Mouse (Mus musculus) hindbrain, postnatal 0 days (tissue): ENCODE measurements at regions not wholly inside any gene's neighbourhood (a gene's known extent, or its start where the extent isn't known, plus 50 kb on each side); places are given as distances from the start of the nearest gene placed in this dataset.
A peak's percentile ranks its signal among the peaks of the same experiment; 100 is the strongest.

Experiments
- ATAC-seq: fragments of 200-750 bp; cut with Nextera tagmentation; 2 replicates; pipeline ENCODE4 v1.8.0; 2017; ENCODE audit warnings: mild to moderate bottlenecking, moderate TSS enrichment, moderate library complexity
- DNase-seq: peaks from one replicate; pipeline ENCODE4 v3.0.0-alpha.2; 2015; ENCODE audit warnings: low spot score
- H3K27ac ChIP-seq: fragments of 300-500 bp; sonication (generic); 2 replicates; pipeline ENCODE4 v1.5.1; 2014; ENCODE audit warnings: mild to moderate bottlenecking
- H3K27me3 ChIP-seq: fragments of 300-500 bp; sonication (generic); 2 replicates; pipeline ENCODE4 v1.6.1; 2014; ENCODE audit warnings: low read length, mixed read lengths; ENCODE audit not compliant: insufficient read depth
- H3K36me3 ChIP-seq: fragments of 300-500 bp; sonication (generic); 2 replicates; pipeline ENCODE4 v1.6.1; 2014; ENCODE audit warnings: low read length, mixed read lengths; ENCODE audit not compliant: insufficient read depth
- H3K4me1 ChIP-seq: fragments of 300-500 bp; sonication (generic); 2 replicates; pipeline ENCODE4 v1.6.1; 2014; ENCODE audit warnings: antibody characterized with exemption, low read length, mixed read lengths; ENCODE audit not compliant: insufficient read depth
- H3K4me2 ChIP-seq: fragments of 300-500 bp; sonication (generic); 2 replicates; pipeline ENCODE4 v1.6.1; 2014; ENCODE audit warnings: low read depth, mild to moderate bottlenecking, low read length, moderate library complexity, mixed read lengths
- H3K4me3 ChIP-seq: fragments of 300-500 bp; sonication (generic); 2 replicates; pipeline ENCODE4 v1.5.1; 2014; ENCODE audit warnings: low read length
- H3K9ac ChIP-seq: fragments of 300-500 bp; sonication (generic); replicated peaks from 2 replicates; pipeline ENCODE4 v1.6.1; 2014; ENCODE audit warnings: mild to moderate bottlenecking, low read length, moderate library complexity, mixed read lengths
- H3K9me3 ChIP-seq: fragments of 300-500 bp; sonication (generic); 2 replicates; pipeline ENCODE4 v1.6.1; 2016; ENCODE audit warnings: low read length, mixed read lengths
- CTCF ChIP-seq: IDR thresholded peaks from 2 replicates; pipeline ENCODE4 v1.5.1; 2016; ENCODE audit warnings: antibody characterized with exemption, control low read depth, low read depth
- WGBS: fragments of 180-500 bp; shearing (Covaris S2); extraction: QIAGEN DNeasy Blood & Tissue Kit; methylation state at CpG from one replicate; pipeline ENCODE4 v1.1.7; 2014; 5-methylcytosine and 5-hydroxymethylcytosine counted together

GRCm38 (mm10) chr6:98101023-98101422 lies 241.5 kb downstream of the Gm765 start:
- H3K4me3 ChIP-seq, result no peak overlapping the region
- H3K9me3 ChIP-seq, result no peaks in the 10 kb centered on the region
- no peak for ATAC-seq
- no peaks in the 10 kb centered on the region for H3K4me1 ChIP-seq
- H3K4me2 ChIP-seq, result no peak overlapping the region
- no peaks in the 10 kb centered on the region for H3K27me3 ChIP-seq
- no peak for DNase-seq
- no peak overlapping the region for H3K27ac ChIP-seq
- 78% methylated on average over 4 of the region's 4 CpGs for WGBS
- no peak overlapping the region for H3K9ac ChIP-seq
- TF ChIP-seq CTCF, result no peak
- no peaks in the 10 kb centered on the region for H3K36me3 ChIP-seq

GRCm38 (mm10) chr6:98099126-98099525 lies 243.4 kb downstream of the Gm765 start:
- Histone ChIP-seq H3K9me3 (no peaks in the 10 kb centered on the region), H3K4me2 (no peak overlapping the region), H3K4me3 (no peak overlapping the region), H3K9ac (no peak overlapping the region), H3K27ac (no peak overlapping the region), H3K27me3 (no peaks in the 10 kb centered on the region), H3K4me1 (no peaks in the 10 kb centered on the region), H3K36me3 (no peaks in the 10 kb centered on the region)
- ATAC-seq (no peak), DNase-seq (no peak)
- TF ChIP-seq CTCF, result no peak
- 94% methylated on average over 9 of the region's 9 CpGs for WGBS

DNA sequence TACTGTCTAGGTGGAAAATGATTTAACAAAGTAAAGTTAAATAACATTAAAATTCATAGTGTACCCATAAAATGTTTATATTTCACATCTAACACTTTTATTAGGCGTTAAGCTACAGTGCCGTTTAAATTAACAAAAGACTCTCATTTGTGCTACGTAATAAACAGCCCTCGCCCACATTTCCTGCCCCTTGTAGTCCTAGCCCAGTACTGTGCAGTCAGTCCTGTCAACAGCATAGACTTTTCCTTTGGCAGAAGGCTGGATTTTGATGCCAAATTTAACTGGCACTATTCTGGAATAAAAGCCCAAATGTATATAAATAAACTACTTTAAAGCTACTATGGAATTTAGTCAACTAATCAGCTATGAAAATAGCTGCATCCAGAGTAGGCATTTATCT lies 247.3 kb downstream of the Gm765 start:
- no peak for ATAC-seq
- H3K9me3 ChIP-seq, result no peaks in the 10 kb centered on the region
- H3K4me3 ChIP-seq, result no peak overlapping the region
- no peak overlapping the region for H3K4me2 ChIP-seq
- 68% methylated on average over 4 of the region's 4 CpGs for WGBS
- H3K27ac ChIP-seq, result no peak overlapping the region
- no peak for DNase-seq
- H3K4me1 ChIP-seq, result no peaks in the 10 kb centered on the region
- H3K27me3 ChIP-seq, result no peaks in the 10 kb centered on the region
- no peak for TF ChIP-seq CTCF
- H3K36me3 ChIP-seq, result no peaks in the 10 kb centered on the region
- H3K9ac ChIP-seq, result no peak overlapping the region

DNA sequence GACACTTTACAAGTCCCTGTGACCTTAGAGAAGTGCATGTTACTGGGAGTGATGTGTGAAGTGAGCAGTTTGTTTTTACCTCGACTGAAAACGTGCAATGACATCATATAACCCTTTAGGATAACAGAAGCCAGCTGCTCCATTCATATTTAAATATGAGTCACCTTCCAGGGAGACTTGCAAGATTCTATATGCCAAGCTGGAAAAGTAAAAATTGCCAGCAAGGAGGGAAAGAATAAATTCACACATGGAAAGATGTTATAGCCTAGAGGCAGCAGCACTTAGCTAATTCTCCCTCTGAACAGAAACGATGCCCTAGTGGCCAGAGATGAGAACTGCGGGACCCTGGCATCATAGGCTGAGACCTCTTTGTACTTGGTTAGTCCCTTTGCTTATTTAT lies 253.4 kb downstream of the Gm765 start:
- H3K27ac ChIP-seq, result no peak overlapping the region
- ATAC-seq (no peak), DNase-seq (peak; percentile 59)
- H3K9me3 ChIP-seq, result no peaks in the 10 kb centered on the region
- H3K4me1 ChIP-seq, result no peaks in the 10 kb centered on the region
- no peak overlapping the region for H3K4me3 ChIP-seq
- TF ChIP-seq CTCF, result peak; percentile 69
- H3K36me3 ChIP-seq, result no peaks in the 10 kb centered on the region
- H3K27me3 ChIP-seq, result no peaks in the 10 kb centered on the region
- H3K4me2 ChIP-seq, result no peak overlapping the region
- no peak overlapping the region for H3K9ac ChIP-seq
- 51% methylated on average over 4 of the region's 4 CpGs for whole genome bisulfite sequencing

DNA sequence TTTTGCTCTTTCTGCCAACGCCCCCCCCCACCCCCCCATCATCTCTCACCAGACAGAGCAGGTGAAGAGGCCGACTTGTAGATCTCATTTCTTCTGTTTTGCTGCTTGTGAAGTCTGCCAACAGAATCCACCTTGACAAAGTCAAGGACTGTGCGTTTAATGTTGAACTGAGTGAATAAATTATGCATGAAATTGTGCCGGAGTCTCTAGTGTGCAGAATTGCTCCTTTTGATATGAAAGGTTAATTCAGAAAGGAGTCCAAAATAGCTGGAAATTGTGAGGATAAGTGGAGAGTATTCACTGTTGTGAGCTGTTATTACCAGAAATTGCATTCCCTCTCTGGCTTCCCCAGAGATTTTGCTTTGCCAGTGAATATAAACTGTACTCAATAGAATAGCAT lies 262.5 kb downstream of the Gm765 start:
- ATAC-seq (no peak), DNase-seq (peak; percentile 31)
- H3K9ac ChIP-seq, result no peak overlapping the region

More for the DNA sequence above, 262.5 kb downstream of the Gm765 start:
- Histone ChIP-seq H3K4me2 (no peak overlapping the region), H3K36me3 (no peaks in the 10 kb centered on the region), H3K27me3 (no peaks in the 10 kb centered on the region), H3K4me3 (no peak overlapping the region), H3K4me1 (no peaks in the 10 kb centered on the region), H3K27ac (no peak overlapping the region), H3K9me3 (no peaks in the 10 kb centered on the region)
- no peak for TF ChIP-seq CTCF
- 38% methylated on average over 4 of the region's 4 CpGs for WGBS
